Mouse (Mus musculus): ENCODE results near the gene Appl2. TPM values are rescaled to one million over a fixed set of nuclear protein-coding genes. Genes with fewer than 3 reads are reported as not detected.

The Appl2 gene
- polyA plus RNA-seq, 1 experiment = 11.6 TPM

GRCm38 (mm10) chr10:83632806-83633374 is 15.6 kb downstream of the Appl2 start:
- H3ac ChIP-seq (ENCODE audit: control insufficient read depth, insufficient read length) = no peak overlapping the region
- H3K79me2 ChIP-seq (ENCODE audit: control insufficient read depth, insufficient read depth) = no peaks in the 10 kb centered on the region
- no peak for TF ChIP-seq MYOG (IDR thresholded peaks at IDR 0.05; ENCODE audit: control insufficient read depth in 1 of 3, insufficient read depth in 1 of 3, insufficient read length in 2 of 3, low read depth in 2 of 3)
- no peak for TF ChIP-seq POLR2AphosphoS2 (IDR thresholded peaks at IDR 0.05; ENCODE audit: insufficient read length, low read depth)
- TF ChIP-seq E2F4 (IDR thresholded peaks at IDR 0.05; ENCODE audit: insufficient read depth) = no peak
- no peak for TF ChIP-seq TCF12 (IDR thresholded peaks at IDR 0.05; ENCODE audit: insufficient read depth, poor library complexity, severe bottlenecking)
- TF ChIP-seq POLR2A (IDR thresholded peaks at IDR 0.05; ENCODE audit: insufficient read length, low read depth) = no peak
- no peak for TF ChIP-seq SRF (IDR thresholded peaks at IDR 0.05; ENCODE audit: control insufficient read depth, insufficient read length, low read depth)
- no peak for TF ChIP-seq CEBPB (IDR thresholded peaks at IDR 0.05; ENCODE audit: insufficient read depth, poor library complexity, severe bottlenecking)
- no peak for TF ChIP-seq REST (IDR thresholded peaks at IDR 0.05; ENCODE audit: insufficient read depth, insufficient read length)
- no peak for TF ChIP-seq USF1 (IDR thresholded peaks at IDR 0.05; ENCODE audit: low read depth)
- TF ChIP-seq TCF3 (IDR thresholded peaks at IDR 0.05; ENCODE audit: insufficient read length, low read depth) = no peak
- TF ChIP-seq MYOD1 (IDR thresholded peaks at IDR 0.05; ENCODE audit: control insufficient read depth in 1 of 3, insufficient read length in 2 of 3, low read depth in 2 of 3) = no peak
- TF ChIP-seq MAX (IDR thresholded peaks at IDR 0.05; ENCODE audit: low read depth) = no peak
- no peak overlapping the region for H3K4me2 ChIP-seq (ENCODE audit: low read depth)
- H3K27me3 ChIP-seq (ENCODE audit: control insufficient read depth, insufficient read depth, insufficient read length) = no peaks in the 10 kb centered on the region
- no peak overlapping the region for H3K4me3 ChIP-seq
- no peaks in the 10 kb centered on the region for H3K36me3 ChIP-seq (ENCODE audit: control insufficient read depth, insufficient read depth)

- Histone ChIP-seq H3K36me3 (ENCODE audit: control insufficient read depth, insufficient read depth) (peaks cover 3% of the 10 kb centered on the region), H3K4me3 (no peak overlapping the region), H3K79me2 (ENCODE audit: control insufficient read depth, insufficient read depth) (no peaks in the 10 kb centered on the region), H3ac (ENCODE audit: control insufficient read depth, insufficient read length) (no peak overlapping the region), H3K4me2 (ENCODE audit: low read depth) (no peak overlapping the region), H3K27me3 (ENCODE audit: control insufficient read depth, insufficient read depth, insufficient read length) (no peaks in the 10 kb centered on the region)
- TF ChIP-seq TCF12 (IDR thresholded peaks at IDR 0.05; ENCODE audit: insufficient read depth, poor library complexity, severe bottlenecking) (no peak), USF1 (IDR thresholded peaks at IDR 0.05; ENCODE audit: low read depth) (no peak), REST (IDR thresholded peaks at IDR 0.05; ENCODE audit: insufficient read depth, insufficient read length) (no peak), E2F4 (IDR thresholded peaks at IDR 0.05; ENCODE audit: insufficient read depth) (no peak), POLR2A (IDR thresholded peaks at IDR 0.05; ENCODE audit: insufficient read length, low read depth) (no peak)
Measured at GRCm38 (mm10) chr10:83631775-83632174, 16.8 kb downstream of the Appl2 start.

- Histone ChIP-seq H3ac (ENCODE audit: control insufficient read depth, insufficient read length) (no peak overlapping the region), H3K79me2 (ENCODE audit: control insufficient read depth, insufficient read depth) (no peaks in the 10 kb centered on the region), H3K36me3 (ENCODE audit: control insufficient read depth, insufficient read depth) (peaks cover 3% of the 10 kb centered on the region), H3K4me3 (no peak overlapping the region), H3K4me2 (ENCODE audit: low read depth) (no peak overlapping the region), H3K27me3 (ENCODE audit: control insufficient read depth, insufficient read depth, insufficient read length) (no peaks in the 10 kb centered on the region)
- TF ChIP-seq MYOG (IDR thresholded peaks at IDR 0.05; ENCODE audit: control insufficient read depth in 1 of 3, insufficient read depth in 1 of 3, insufficient read length in 2 of 3, low read depth in 2 of 3) = no peak
Measured at GRCm38 (mm10) chr10:83630899-83631298, 17.6 kb downstream of the Appl2 start.

DNA sequence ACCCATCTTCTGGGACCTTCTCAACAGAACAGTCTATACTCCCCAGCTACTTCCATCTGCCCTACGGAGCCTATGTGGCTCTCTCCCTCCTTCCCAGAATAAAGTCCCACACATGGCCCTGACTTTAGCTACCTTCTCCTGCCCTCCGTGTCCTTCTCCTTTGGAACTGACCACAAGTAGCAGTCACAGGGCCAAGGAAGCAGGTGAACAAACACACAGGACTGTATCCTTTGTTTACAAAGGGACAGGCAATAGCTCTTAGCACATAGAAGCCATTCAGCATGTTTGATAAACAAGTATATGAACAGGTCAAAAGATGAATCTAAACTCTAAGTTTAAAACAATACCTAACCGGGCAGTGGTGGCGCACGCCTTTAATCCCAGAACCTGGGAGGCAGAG is 18.7 kb downstream of the Appl2 start:
- Histone ChIP-seq H3K4me3 (no peak overlapping the region), H3K4me2 (ENCODE audit: low read depth) (no peak overlapping the region), H3K27me3 (ENCODE audit: control insufficient read depth, insufficient read depth, insufficient read length) (no peaks in the 10 kb centered on the region), H3K36me3 (ENCODE audit: control insufficient read depth, insufficient read depth) (peaks cover 3% of the 10 kb centered on the region), H3K79me2 (ENCODE audit: control insufficient read depth, insufficient read depth) (no peaks in the 10 kb centered on the region), H3ac (ENCODE audit: control insufficient read depth, insufficient read length) (no peak overlapping the region)
- TF ChIP-seq MAX (IDR thresholded peaks at IDR 0.05; ENCODE audit: low read depth) (no peak), MYOD1 (IDR thresholded peaks at IDR 0.05; ENCODE audit: control insufficient read depth in 1 of 3, insufficient read length in 2 of 3, low read depth in 2 of 3) (no peak), E2F4 (IDR thresholded peaks at IDR 0.05; ENCODE audit: insufficient read depth) (no peak), TCF3 (IDR thresholded peaks at IDR 0.05; ENCODE audit: insufficient read length, low read depth) (no peak), POLR2A (IDR thresholded peaks at IDR 0.05; ENCODE audit: insufficient read length, low read depth) (no peak), USF1 (IDR thresholded peaks at IDR 0.05; ENCODE audit: low read depth) (no peak), MYOG (IDR thresholded peaks at IDR 0.05; ENCODE audit: control insufficient read depth in 1 of 3, insufficient read depth in 1 of 3, insufficient read length in 2 of 3, low read depth in 2 of 3) (no peak), SRF (IDR thresholded peaks at IDR 0.05; ENCODE audit: control insufficient read depth, insufficient read length, low read depth) (no peak), CEBPB (IDR thresholded peaks at IDR 0.05; ENCODE audit: insufficient read depth, poor library complexity, severe bottlenecking) (no peak), REST (IDR thresholded peaks at IDR 0.05; ENCODE audit: insufficient read depth, insufficient read length) (no peak), POLR2AphosphoS2 (IDR thresholded peaks at IDR 0.05; ENCODE audit: insufficient read length, low read depth) (no peak), TCF12 (IDR thresholded peaks at IDR 0.05; ENCODE audit: insufficient read depth, poor library complexity, severe bottlenecking) (no peak)

DNA sequence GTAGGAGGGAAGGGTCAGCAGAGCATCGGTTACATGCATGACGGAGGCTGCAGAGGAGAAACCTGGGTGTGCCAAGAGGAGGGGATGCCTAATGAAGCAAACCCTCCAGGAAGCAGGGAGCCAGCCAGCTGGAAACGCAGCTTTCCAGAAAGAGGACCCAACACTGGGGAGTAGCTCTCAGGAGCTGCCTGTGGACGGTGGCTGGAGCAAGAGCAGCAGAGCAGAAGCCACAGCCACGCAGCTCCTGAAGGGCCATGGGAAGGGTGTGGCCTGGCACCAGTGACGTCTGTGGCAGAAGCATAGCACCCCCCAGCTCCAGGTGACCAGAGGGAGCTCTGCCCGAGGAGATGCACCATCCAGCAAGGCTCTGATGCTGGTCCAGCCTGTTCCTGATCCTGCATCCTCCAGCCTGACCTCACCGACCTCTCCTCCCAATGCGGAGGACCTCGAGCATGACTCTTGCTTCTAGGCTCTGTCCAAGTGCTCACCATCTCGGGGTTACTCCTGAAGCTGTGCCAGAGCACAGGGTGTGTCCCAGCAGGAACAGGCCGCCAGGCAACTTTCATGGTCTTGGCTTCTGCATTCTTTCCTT is 19.3 kb downstream of the Appl2 start:
- Histone ChIP-seq H3K79me2 (ENCODE audit: control insufficient read depth, insufficient read depth) (no peaks in the 10 kb centered on the region), H3ac (ENCODE audit: control insufficient read depth, insufficient read length) (no peak overlapping the region), H3K4me3 (no peak overlapping the region), H3K4me2 (ENCODE audit: low read depth) (no peak overlapping the region), H3K36me3 (ENCODE audit: control insufficient read depth, insufficient read depth) (peaks cover 3% of the 10 kb centered on the region), H3K27me3 (ENCODE audit: control insufficient read depth, insufficient read depth, insufficient read length) (no peaks in the 10 kb centered on the region)
- no peak for TF ChIP-seq USF1 (IDR thresholded peaks at IDR 0.05; ENCODE audit: low read depth)
- TF ChIP-seq MYOG (IDR thresholded peaks at IDR 0.05; ENCODE audit: control insufficient read depth in 1 of 3, insufficient read depth in 1 of 3, insufficient read length in 2 of 3, low read depth in 2 of 3) = peak in 1 of 3 experiments; percentile 11
- TF ChIP-seq TCF12 (IDR thresholded peaks at IDR 0.05; ENCODE audit: insufficient read depth, poor library complexity, severe bottlenecking) = no peak
